Mouse (Mus musculus) macrophage (primary cell): ENCODE measurements around the gene Strada. TPM values are rescaled to one million over a fixed set of nuclear protein-coding genes. Genes with fewer than 3 reads are reported as not detected.
"Not testable (repeated sequence)": the region's sequence is repeated elsewhere in the genome, so short reads cannot be mapped to it uniquely, and the experiment has no call there.

ENCODE experiments used
- H3K27ac ChIP-seq: fragments of 350-480 bp; formaldehyde crosslinking; 2 replicates; pipeline ENCODE4 v1.9.0; 2021
- H3K36me3 ChIP-seq: fragments of 350-480 bp; formaldehyde crosslinking; 2 replicates; pipeline ENCODE4 v1.9.0; 2021; ENCODE audit errors: inconsistent target
- H3K4me3 ChIP-seq: fragments of 350-480 bp; formaldehyde crosslinking; 2 replicates; pipeline ENCODE4 v1.9.0; 2021; ENCODE audit errors: inconsistent target
- H3K79me2 ChIP-seq: fragments of 350-480 bp; formaldehyde crosslinking; 2 replicates; pipeline ENCODE4 v1.9.0; 2021; ENCODE audit errors: inconsistent target
- WGBS: methylation state at CpG from one replicate; pipeline ENCODE4 v1.1.7; 2026; ENCODE audit warnings: inconsistent platforms; ENCODE audit not compliant: missing documents; 5-methylcytosine and 5-hydroxymethylcytosine counted together
- polyA plus RNA-seq: library from polyadenylated mRNA; stranded (reverse); fragments of 250-400 nt; gene quantifications from 3 replicates; pipeline ENCODE4 v1.2.4, GENCODE M21; 2018; ENCODE audit warnings: inconsistent platforms

The Strada gene
- polyA plus RNA-seq, 1 experiment from 2014 or later = 14.5 TPM

GRCm38 (mm10) chr11:106156257-106156656, 45.7 kb downstream of the Strada start:
- Histone ChIP-seq H3K79me2 (peaks cover 32% of the 10 kb centered on the region; the same call in 1 of the 2 replicates), H3K4me3 (no peak overlapping the region), H3K36me3 (peaks cover 12% of the 10 kb centered on the region), H3K27ac (no peak overlapping the region)
- WGBS = 100% methylated on average over 1 of the region's 1 CpGs

GRCm38 (mm10) chr11:106155761-106156160, 46.2 kb downstream of the Strada start:
- Histone ChIP-seq H3K79me2 (peaks cover 32% of the 10 kb centered on the region; the same call in 1 of the 2 replicates), H3K27ac (no peak overlapping the region), H3K36me3 (peaks cover 17% of the 10 kb centered on the region), H3K4me3 (no peak overlapping the region)
- 24% methylated on average over 2 of the region's 3 CpGs for WGBS

- H3K4me3 ChIP-seq = no peak overlapping the region
- WGBS = 88% methylated on average over 2 of the region's 2 CpGs
- H3K27ac ChIP-seq = no peak overlapping the region
- H3K79me2 ChIP-seq = peaks cover 32% of the 10 kb centered on the region; the same call in 1 of the 2 replicates
- H3K36me3 ChIP-seq = peaks cover 27% of the 10 kb centered on the region
Measured at GRCm38 (mm10) chr11:106154770-106155169, 47.2 kb downstream of the Strada start.

GRCm38 (mm10) chr11:106154091-106154490, 47.9 kb downstream of the Strada start:
- Histone ChIP-seq H3K4me3 (no peak overlapping the region), H3K79me2 (peaks cover 28% of the 10 kb centered on the region; the same call in 1 of the 2 replicates), H3K27ac (peak overlapping the region; percentile 46), H3K36me3 (peaks cover 34% of the 10 kb centered on the region)
- WGBS = 85% methylated on average over 3 of the region's 5 CpGs

- Histone ChIP-seq H3K4me3 (no peak overlapping the region), H3K79me2 (peaks cover 8% of the 10 kb centered on the region; the same call in 1 of the 2 replicates), H3K36me3 (peaks cover 42% of the 10 kb centered on the region), H3K27ac (no peak overlapping the region)
- WGBS = 87% methylated on average over 8 of the region's 8 CpGs
Measured at GRCm38 (mm10) chr11:106152132-106152531, 49.8 kb downstream of the Strada start.

GRCm38 (mm10) chr11:106151219-106151618, 50.7 kb downstream of the Strada start:
- Histone ChIP-seq H3K27ac (no peak overlapping the region), H3K36me3 (peaks cover 42% of the 10 kb centered on the region), H3K79me2 (no peaks in the 10 kb centered on the region), H3K4me3 (no peak overlapping the region)
- WGBS = 100% methylated on average over 3 of the region's 3 CpGs

GRCm38 (mm10) chr11:106134580-106135528, 67.1 kb downstream of the Strada start:
- peak overlapping the region; percentile 25 for H3K4me3 ChIP-seq
- WGBS = under 1% methylated on average over 8 of the region's 8 CpGs
- no peaks in the 10 kb centered on the region; the same call in 1 of the 2 replicates for H3K36me3 ChIP-seq
- H3K79me2 ChIP-seq = peaks cover 70% of the 10 kb centered on the region
- H3K27ac ChIP-seq = peak overlapping the region; percentile 99

- H3K4me3 ChIP-seq = no peak overlapping the region
- H3K79me2 ChIP-seq = peaks cover 72% of the 10 kb centered on the region
- H3K27ac ChIP-seq = no peak overlapping the region
- no peaks in the 10 kb centered on the region; the same call in 1 of the 2 replicates for H3K36me3 ChIP-seq
- 95% methylated on average over 5 of the region's 5 CpGs for WGBS
Measured at GRCm38 (mm10) chr11:106132516-106132915, 69.5 kb downstream of the Strada start.

- Histone ChIP-seq H3K36me3 (peaks cover 14% of the 10 kb centered on the region; the same call in 1 of the 2 replicates), H3K79me2 (peaks cover 89% of the 10 kb centered on the region), H3K27ac (no peak overlapping the region), H3K4me3 (no peak overlapping the region)
- whole genome bisulfite sequencing = 29% methylated on average over 1 of the region's 1 CpGs
Measured at GRCm38 (mm10) chr11:106129477-106129876, 72.5 kb downstream of the Strada start.

GRCm38 (mm10) chr11:106126727-106127373, 75.1 kb downstream of the Strada start:
- Histone ChIP-seq H3K79me2 (peaks cover 84% of the 10 kb centered on the region), H3K36me3 (peaks cover 14% of the 10 kb centered on the region; the same call in 1 of the 2 replicates)
- WGBS = no CpG with 5 or more reads among the region's 6 CpGs
- H3K27ac ChIP-seq, H3K4me3 ChIP-seq: not testable (repeated sequence)

- Histone ChIP-seq H3K79me2 (peaks cover 84% of the 10 kb centered on the region), H3K4me3 (no peak overlapping the region), H3K27ac (no peak overlapping the region), H3K36me3 (peaks cover 14% of the 10 kb centered on the region; the same call in 1 of the 2 replicates)
- WGBS = 60% methylated on average over 1 of the region's 1 CpGs
Measured at GRCm38 (mm10) chr11:106125827-106126226, 76.1 kb downstream of the Strada start.

GRCm38 (mm10) chr11:106124784-106125183, 77.2 kb downstream of the Strada start:
- peaks cover 14% of the 10 kb centered on the region; the same call in 1 of the 2 replicates for H3K36me3 ChIP-seq

GRCm38 (mm10) chr11:106122736-106123135, 79.2 kb downstream of the Strada start:
- H3K27ac ChIP-seq = peak overlapping the region; percentile 77
- H3K36me3 ChIP-seq = peaks cover 22% of the 10 kb centered on the region; the same call in 1 of the 2 replicates
- H3K79me2 ChIP-seq = peaks cover 83% of the 10 kb centered on the region
- WGBS = 0% methylated on average over 3 of the region's 3 CpGs
- no peak overlapping the region for H3K4me3 ChIP-seq

More at GRCm38 (mm10) chr11:106124784-106125183, 77.2 kb downstream of the Strada start:
- Histone ChIP-seq H3K4me3 (no peak overlapping the region), H3K79me2 (peaks cover 84% of the 10 kb centered on the region), H3K27ac (no peak overlapping the region)
- 82% methylated on average over 4 of the region's 4 CpGs for WGBS

- WGBS = 88% methylated on average over 5 of the region's 5 CpGs
- Histone ChIP-seq H3K79me2 (peaks cover 83% of the 10 kb centered on the region), H3K4me3 (no peak overlapping the region), H3K36me3 (peaks cover 27% of the 10 kb centered on the region; the same call in 1 of the 2 replicates), H3K27ac (peak overlapping the region; percentile 77)
Measured at GRCm38 (mm10) chr11:106122221-106122620, 79.7 kb downstream of the Strada start.
